Mouse (Mus musculus): ENCODE results near the gene Vmn1r17.
"Not testable (repeated sequence)": the region's sequence is repeated elsewhere in the genome, so short reads cannot be mapped to it uniquely, and the experiment has no call there.

Gene Vmn1r17

DNA sequence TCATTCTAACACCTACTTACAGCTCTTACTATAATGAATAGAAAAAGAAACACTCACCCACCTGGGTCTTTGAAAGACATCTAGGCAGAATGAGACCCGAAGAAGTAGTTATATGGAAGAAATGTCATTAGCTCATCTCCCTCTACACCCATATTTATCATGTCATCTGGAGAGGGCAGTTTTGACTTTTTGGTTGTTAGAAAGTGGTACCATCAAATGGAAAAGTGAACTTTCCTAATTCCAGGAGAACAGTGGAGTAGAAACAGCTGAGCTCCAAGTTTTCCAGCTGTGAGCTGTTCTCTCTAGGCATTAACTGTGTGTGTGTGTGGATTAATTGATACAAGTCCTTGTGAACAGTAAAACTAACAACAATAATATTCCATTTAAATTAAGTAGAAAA, at the start of gene Vmn1r17:
Vmn1r17 (minus strand) TSS at position 101 of the 400 bp plus-strand sequence.
- no peak for DNase-seq

DNA sequence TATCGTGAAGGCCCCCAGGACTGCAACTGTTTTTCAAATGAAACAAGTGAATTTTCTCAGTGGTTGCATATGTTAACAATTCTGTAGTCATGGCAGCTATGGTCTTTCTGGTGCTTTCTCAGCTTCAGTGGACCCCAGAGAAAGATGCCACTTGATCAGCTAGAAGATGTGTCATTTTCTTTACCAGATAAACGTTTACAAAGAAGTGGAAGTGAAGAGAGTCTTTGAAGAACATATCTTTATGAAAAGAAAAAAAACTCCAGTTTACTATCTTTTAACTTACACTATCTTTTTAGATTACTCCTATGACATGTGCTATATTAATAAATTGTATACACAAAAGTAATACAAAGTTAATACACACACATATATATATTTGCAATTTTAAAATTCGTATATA, 40.0 kb upstream of the Vmn1r17 start, which contains the start of gene Vmn1r19:
Vmn1r19 (plus strand) TSS at position 301 of the 400 bp plus-strand sequence.
- not testable (repeated sequence) for DNase-seq

DNA sequence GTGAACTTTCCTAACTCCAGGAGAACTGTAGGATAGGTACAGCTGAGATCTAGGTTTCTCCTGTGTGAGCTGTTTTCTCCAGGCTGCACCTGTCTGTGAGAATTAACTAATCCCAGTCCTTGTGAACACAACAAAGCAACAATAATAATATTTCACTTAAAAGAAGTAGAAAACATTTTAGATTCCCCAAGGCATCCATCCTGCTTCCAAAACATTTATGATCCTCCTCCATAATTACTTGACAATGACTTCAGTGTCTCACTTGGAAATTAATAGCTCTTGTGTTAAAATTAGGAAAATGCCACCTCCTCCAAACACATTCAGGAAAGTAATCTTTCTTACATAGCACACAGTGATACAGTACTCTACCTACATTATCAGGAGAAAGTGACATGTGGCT, 32.2 kb upstream of the Vmn1r17 start, which contains the start of gene Vmn1r18:
Vmn1r18 (minus strand) TSS at position 101 of the 400 bp plus-strand sequence.
- DNase-seq, result no peak

DNA sequence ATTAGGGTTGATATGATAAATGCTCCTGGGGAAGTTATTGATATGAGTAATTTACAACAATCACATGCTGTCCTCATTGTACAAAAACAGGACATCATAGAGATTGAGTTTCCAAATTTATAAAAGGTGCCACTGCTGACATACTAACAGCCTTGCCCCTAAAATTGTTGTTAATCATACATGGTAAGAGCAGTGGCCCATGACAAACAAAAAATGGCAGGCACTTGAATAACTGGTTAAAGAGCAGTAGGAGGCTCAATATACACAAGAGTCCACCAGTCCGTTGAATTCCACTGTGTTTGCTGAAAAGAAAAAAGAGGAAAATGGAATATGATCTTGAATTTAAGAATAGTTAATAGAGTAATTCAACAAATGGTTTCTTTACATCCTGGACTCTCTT, 4.0 kb upstream of the Vmn1r17 start:
- DNase-seq, result no peak

DNA sequence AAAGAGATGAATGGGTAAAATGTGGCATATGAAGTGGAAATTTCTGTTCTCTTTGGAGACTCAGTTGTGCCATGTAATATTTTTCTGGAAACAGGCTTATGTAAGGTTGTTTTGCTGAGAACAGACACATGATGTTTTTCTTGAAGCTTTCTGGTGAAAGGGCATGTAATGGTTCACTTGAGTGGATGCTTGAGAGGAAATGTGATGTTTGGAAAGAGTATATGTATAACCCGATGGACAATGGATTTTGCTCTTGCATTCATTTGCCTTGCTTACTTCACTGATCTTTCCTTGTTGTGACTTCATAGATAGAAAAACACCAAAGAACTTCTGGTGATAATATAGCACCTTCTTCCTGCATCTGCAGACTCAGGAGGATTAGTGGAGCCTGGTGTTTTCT, 2.3 kb upstream of the Vmn1r17 start:
- not testable (repeated sequence) for DNase-seq

DNA sequence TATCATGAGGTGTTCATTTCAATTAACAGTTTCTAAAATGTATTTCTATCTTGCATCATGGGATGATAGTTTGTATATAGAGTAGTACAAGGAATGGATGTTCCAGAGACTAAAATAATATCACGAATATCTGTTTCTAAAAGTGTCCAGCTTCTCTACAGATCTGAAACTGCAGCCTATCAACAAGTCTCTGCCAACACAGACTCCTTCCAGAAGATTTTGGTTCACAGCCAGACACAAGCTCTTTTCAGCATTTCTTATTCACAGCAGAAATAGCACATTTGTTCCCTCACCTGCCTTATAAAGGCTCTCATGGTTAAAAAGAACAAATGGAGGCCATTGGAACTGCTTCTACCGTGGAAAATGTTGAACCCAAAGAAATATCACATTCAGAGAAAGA, 6.7 kb downstream of the Vmn1r17 start:
- DNase-seq, result no peak

DNA sequence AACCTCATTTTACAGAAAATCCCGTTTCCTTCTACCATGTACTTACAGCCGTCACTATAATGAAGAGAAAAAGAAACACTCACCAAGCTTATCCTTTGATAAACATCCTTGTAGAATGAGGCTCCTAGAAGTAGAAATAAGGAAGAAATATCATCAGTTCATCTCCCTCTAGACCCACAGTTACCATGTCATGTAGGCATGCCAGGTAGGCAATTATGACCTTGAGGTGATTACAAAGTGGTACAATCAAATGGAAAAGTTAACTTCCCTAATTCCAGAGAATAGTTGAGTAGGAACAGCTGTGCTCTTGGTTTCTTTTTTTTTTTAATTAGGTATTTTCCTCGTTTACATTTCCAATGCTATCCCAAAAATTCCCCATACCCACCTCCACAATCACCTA, 34.1 kb downstream of the Vmn1r17 start, which contains the start of gene Vmn1r16:
Vmn1r16 (minus strand) TSS at position 101 of the 400 bp plus-strand sequence.
- no peak for DNase-seq

DNA sequence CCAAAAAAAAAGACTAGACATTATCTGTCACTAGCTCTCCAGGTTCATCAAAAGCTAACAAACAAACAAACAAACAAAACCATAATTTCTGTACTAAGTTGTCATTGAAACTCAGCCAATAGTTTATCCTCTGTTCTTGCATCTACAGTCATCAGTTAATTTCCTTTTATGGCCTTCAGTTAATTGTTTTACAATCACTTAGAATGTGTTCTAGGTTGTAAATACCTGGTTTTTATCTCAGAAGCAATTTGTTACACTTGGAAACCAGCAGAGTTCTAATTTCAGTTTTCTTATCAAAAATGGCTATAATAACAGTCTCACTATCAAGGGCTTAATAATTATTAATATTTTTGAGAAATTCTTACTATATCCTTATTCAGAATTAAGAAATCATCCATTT, 37.4 kb downstream of the Vmn1r17 start:
- no peak for DNase-seq
